Mouse (Mus musculus) cortical plate, adult 2 months (tissue): ENCODE data around the gene Cacna1c. TPM values are rescaled to one million over a fixed set of nuclear protein-coding genes. Genes with fewer than 3 reads are reported as not detected.

Experiments
- H3K27ac ChIP-seq: fragments of 200-500 bp; 2 replicates; pipeline ENCODE4 v1.5.1; 2012; ENCODE audit warnings: low read length, control low read depth, inconsistent platforms; ENCODE audit not compliant: insufficient read depth
- H3K4me1 ChIP-seq: fragments of 200-500 bp; 2 replicates; pipeline ENCODE4 v1.6.1; 2011; ENCODE audit warnings: low read length; ENCODE audit not compliant: control insufficient read depth, insufficient read depth
- H3K4me3 ChIP-seq: fragments of 200-500 bp; 2 replicates; pipeline ENCODE4 v1.5.1; 2011; ENCODE audit warnings: mild to moderate bottlenecking, low read length, control low read depth; ENCODE audit not compliant: insufficient read depth
- CTCF ChIP-seq: fragments of 200-500 bp; IDR thresholded peaks from 2 replicates; pipeline ENCODE4 v1.5.1; 2011; ENCODE audit warnings: mild to moderate bottlenecking, control low read depth, low read length; ENCODE audit not compliant: insufficient read depth; ENCODE audit errors: extremely low read depth
- POLR2A ChIP-seq: fragments of 200-500 bp; IDR thresholded peaks from 2 replicates; pipeline ENCODE4 v1.6.1; 2011; ENCODE audit warnings: mild to moderate bottlenecking, low read length, control low read depth; ENCODE audit not compliant: insufficient read depth; ENCODE audit errors: extremely low read depth
- polyA plus RNA-seq: library from polyadenylated mRNA; depleted of rRNA; stranded (reverse); fragments of >200 nt; gene quantifications from 2 replicates; pipeline ENCODE4 v1.2.3, GENCODE M21; 2012

The Cacna1c gene
- polyA plus RNA-seq, 1 experiment, result 15.9 TPM

DNA sequence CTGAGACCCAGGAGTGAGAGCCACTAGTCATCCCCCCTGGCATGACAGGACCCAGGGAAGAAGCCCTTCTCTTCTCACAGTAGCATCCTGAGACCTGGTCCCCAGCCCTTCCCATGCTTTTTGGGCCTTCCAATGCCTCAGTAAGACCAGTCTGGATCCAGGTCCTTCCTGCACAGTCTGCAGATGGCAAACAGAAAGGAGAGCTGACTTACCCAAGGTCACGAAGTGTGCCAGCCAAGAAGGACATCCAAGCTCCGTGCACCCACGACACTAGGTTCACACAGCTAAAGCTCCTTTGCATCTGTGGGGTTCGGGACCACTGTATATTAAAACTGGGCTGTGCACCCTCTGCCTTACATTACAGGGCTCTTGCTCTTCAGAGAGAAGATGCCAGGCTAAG is 252.1 kb downstream of the Cacna1c start:
- H3K4me3 ChIP-seq, result no peak overlapping the region
- no peak for TF ChIP-seq POLR2A
- TF ChIP-seq CTCF, result no peak
- H3K27ac ChIP-seq, result no peak overlapping the region
- H3K4me1 ChIP-seq, result peaks cover 10% of the 10 kb centered on the region

DNA sequence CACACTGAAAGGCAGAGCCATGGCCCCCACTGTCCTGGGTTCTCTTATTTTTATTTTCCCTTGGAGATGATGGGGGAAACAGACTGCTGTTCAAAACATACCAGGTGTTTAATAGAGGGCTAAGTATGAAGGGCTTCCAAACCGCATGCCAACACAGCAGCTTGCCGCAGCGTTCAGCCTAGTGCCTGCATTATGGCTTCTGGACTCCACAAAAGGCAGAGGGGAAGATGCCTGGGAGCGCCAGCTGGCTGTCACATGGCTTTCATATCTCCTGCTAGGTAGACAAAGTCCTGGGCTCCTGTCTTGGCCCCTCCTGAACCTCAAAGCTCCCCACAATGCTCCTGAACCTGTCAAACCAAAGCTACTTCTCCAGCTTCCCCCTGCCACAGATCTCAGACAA is 254.4 kb downstream of the Cacna1c start:
- no peak overlapping the region for H3K4me3 ChIP-seq
- no peak for TF ChIP-seq POLR2A
- no peak for TF ChIP-seq CTCF
- H3K4me1 ChIP-seq, result peaks cover 14% of the 10 kb centered on the region
- H3K27ac ChIP-seq, result no peak overlapping the region

DNA sequence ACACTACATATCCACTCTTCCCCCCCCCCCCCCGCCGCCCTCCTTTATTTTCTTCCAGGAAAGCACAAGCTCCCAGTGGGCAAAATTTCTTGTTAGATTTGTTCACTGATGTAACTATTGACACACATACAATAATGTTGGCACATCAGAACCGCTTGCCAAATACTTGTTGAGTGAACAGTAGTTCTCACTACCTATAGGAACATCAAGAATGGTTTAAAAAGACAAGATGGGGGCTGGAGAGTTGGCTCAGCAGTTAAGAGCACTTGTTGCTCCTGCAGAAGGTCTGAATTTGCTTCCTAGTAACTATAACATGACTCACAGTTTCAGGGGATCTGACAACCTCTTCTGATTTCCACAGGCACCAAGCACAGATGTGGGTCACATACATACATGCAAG is 255.2 kb downstream of the Cacna1c start:
- H3K27ac ChIP-seq, result no peak overlapping the region
- no peak for TF ChIP-seq CTCF
- no peak for TF ChIP-seq POLR2A
- peaks cover 14% of the 10 kb centered on the region for H3K4me1 ChIP-seq
- no peak overlapping the region for H3K4me3 ChIP-seq

DNA sequence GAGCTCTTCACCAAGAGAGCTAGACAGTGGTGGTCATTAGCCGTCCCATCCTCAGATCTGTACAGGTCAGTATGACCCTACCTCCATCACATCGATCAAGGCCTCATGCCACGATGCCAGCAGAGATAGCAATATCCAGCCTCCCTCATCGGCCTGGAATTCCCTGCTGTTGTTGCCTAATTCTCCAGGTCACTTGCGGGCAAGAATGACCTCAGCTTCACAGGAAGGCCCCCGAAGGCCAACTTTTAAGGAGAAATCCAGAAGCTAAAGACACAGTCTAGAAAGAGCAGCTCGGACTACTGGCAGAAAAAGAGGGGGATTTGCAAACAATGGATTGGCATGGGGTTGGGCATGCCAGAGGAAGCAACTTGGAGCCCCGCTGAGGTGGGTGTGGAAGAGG is 256.6 kb downstream of the Cacna1c start:
- no peak overlapping the region for H3K4me3 ChIP-seq
- no peak for TF ChIP-seq POLR2A
- TF ChIP-seq CTCF, result no peak
- H3K4me1 ChIP-seq, result peaks cover 14% of the 10 kb centered on the region
- H3K27ac ChIP-seq, result no peak overlapping the region

DNA sequence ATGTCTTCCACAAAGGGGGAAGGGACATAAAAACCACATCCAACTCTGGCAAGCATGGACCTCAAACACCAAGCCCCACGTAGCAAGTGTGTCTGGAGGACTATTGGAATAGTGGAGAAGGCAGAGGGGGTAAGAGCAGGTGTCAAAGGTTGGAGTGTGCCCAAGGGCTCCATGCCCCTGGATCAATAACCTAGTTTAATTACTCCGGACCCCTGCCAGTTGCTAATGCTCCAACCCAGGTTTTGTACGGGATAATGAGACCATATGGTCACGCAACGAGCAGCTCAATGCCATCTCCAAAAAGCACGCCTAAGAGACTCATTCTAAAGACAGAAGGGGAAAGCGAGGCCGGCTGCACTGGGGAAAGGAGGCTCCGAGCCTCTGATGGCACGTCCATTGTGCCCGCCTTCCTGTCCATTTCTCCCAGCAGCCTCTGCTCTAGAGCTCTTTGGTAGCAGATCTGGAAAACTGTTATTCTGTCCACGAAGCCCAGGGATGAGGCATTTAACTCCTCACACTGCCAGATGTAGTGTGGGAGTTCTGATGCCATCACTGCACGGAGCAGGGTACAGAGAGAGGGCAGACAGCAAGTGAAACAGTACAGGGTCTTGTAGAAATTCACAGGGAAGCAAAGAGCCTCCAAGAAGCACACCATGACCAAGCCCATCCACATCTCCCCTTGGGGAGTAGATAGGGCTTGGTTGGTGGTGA is 257.7 kb downstream of the Cacna1c start:
- Histone ChIP-seq H3K27ac (0 out of 2 replicates have a peak overlapping the region, but pooled peaks have one; percentile 10), H3K4me1 (peaks cover 18% of the 10 kb centered on the region), H3K4me3 (no peak overlapping the region)
- no peak for TF ChIP-seq POLR2A

DNA sequence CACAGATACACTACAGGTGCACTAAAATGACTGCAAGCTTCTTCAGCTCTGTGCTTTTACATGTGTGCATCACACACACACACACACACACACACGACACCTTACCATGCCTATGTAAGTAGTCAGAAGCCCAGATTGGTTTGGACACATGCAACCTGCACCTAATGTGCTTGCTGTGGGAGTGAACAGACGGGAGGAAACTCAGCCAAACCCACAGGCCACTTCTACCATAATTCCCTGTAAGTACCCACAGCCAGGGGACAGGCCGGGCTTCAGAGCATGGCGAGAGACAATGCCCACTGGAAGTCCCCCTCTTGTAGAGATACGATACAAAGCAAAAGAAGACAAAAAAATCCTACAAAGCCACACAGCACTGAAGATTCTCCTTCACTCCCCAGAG is 258.7 kb downstream of the Cacna1c start:
- Histone ChIP-seq H3K4me1 (peaks cover 21% of the 10 kb centered on the region), H3K4me3 (no peak overlapping the region), H3K27ac (no peak overlapping the region)
- no peak for TF ChIP-seq CTCF
- no peak for TF ChIP-seq POLR2A

DNA sequence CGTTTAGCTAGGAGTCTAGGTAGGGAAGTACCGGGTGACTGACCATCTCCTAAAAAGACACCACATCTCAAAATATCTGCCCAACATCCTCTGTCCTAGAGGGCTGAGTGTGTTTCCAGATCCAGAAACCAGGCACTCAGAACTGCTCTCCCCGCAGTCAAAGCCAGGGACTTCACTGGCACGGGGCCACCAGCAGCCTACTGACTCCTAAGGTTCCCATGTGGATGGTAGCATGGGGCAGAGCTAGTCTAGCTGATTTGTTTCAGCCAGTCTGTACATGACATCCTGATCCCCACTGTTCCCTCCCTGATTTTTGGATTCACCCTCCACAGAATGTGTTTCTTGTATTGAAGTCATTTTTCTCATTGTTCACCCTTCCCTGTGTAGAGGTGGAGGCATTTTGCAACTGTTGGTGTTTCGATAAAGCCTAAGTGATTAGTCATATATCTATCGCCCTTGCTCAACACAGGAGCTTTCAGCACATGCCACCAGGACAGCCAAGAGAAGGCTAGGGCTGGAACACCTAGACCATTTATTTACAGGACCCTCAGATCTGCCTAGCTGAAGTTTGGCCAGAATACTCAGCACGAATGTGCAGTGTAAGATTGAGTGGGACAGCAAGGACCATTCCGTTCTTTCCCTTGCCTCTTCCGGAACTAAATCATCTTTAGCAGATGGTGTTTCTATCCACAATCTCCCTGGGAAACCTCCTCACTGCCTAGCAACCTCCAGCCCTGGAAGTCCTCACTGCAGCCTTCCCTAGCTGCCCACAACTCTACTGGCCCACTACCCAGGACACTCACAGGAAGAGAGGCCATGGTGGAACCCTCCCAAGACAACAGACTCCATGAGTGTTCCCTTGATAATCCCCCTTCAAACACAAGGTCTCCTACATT is 260.4 kb downstream of the Cacna1c start:
- 0 out of 2 replicates have a peak overlapping the region, but pooled peaks have one; percentile 13 for H3K27ac ChIP-seq
- TF ChIP-seq POLR2A (no peak), CTCF (no peak)
- H3K4me3 ChIP-seq, result no peak overlapping the region
- peaks cover 23% of the 10 kb centered on the region for H3K4me1 ChIP-seq

DNA sequence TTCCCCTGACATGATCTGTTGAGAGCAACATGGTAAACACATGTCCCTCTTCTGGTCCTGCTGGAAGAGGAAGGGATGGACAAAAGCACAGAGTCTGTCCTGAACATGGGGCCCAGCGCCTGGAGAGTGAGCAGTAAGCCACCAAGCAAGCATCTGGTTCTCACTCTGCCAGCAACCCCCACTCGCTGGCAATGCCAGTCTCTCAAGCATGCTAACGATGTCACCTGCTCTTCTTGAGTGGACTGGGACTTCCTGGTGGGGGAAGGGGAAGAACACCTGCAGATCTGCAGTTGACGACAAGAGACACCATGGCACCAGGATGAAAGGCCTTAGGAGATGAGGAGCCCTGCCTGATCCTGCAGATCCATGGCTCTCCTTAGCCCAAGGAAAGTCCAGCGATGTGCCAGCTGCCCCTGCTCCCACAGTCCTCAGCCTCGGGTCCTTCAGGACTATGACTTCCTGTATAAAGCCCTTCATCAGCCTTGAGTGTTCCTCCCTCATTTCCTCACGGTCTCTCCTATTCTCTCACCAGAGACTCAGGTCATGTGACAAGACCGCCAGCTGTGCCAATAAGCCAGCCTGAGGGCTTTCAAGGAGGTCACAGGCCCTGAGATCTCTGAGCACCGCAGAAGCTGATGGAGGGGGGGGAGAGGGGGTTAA is 261.8 kb downstream of the Cacna1c start:
- peaks cover 16% of the 10 kb centered on the region for H3K4me1 ChIP-seq
- H3K4me3 ChIP-seq, result no peak overlapping the region
- H3K27ac ChIP-seq, result no peak overlapping the region
- TF ChIP-seq CTCF, result no peak
- no peak for TF ChIP-seq POLR2A

DNA sequence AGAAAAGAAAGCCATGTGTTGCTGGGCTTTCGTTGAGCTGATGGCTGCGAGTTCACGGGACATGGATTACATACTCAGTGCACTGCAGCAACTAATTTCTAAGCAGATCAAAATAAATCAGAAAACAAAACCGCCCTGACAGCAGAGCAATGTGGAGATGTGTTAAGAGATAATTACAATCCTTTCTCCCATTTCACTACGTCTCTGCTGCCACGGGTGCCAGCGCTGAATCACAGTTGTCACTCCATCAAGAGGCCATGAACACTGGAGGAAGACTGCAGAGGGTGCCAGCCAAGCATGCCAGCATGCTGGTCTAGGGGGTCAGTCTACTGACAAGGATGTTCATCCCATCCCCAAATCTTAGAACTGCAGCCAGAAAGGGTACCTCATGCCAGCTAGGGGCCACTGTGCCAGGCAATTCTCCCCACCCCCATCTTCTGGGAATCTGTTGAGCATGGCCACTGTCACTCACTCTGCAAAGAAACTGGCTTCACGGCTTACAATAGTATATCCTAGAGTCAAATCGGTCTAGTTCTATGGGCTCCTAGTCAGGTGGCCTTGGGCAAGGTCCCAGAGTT is 263.1 kb downstream of the Cacna1c start:
- Histone ChIP-seq H3K4me3 (no peak overlapping the region), H3K4me1 (peaks cover 9% of the 10 kb centered on the region), H3K27ac (no peak overlapping the region)
- TF ChIP-seq CTCF (no peak), POLR2A (no peak)
